Mouse (Mus musculus) stomach, postnatal 0 days (tissue): ENCODE results near the gene Nup160.

Experiments used
- CTCF ChIP-seq: IDR thresholded peaks from 2 replicates; pipeline ENCODE4 v1.5.1; 2016; ENCODE audit warnings: antibody characterized with exemption, low read depth, mild to moderate bottlenecking, moderate library complexity
- EP300 ChIP-seq: optimal IDR thresholded peaks from 2 replicates; pipeline ENCODE3; 2016; ENCODE audit warnings: antibody characterized with exemption

GRCm38 (mm10) chr2:90782458-90782857, 105.4 kb downstream of the Nup160 start, which contains the start of gene Agbl2:
- TF ChIP-seq CTCF = no peak
- no peak for TF ChIP-seq EP300
